Mouse (Mus musculus): Measurements from ENCODE around the gene Dclk1. TPM values are rescaled to one million over a fixed set of nuclear protein-coding genes. Genes with fewer than 3 reads are reported as not detected.

Gene Dclk1
- polyA plus RNA-seq, 1 experiment from 2014 or later, result 232 TPM

- Histone ChIP-seq H3K4me1 (peaks cover 19% of the 10 kb centered on the region), H3K27me3 (replicated peaks) (no peaks in the 10 kb centered on the region), H3K9ac (replicated peaks) (peak overlapping the region; percentile 42; the same call in 1 of the 2 replicates), H3K4me3 (replicated peaks) (peak overlapping the region; percentile 33), H3K36me3 (0 out of 2 replicates have a peak, but pooled peaks cover 5% of the 10 kb centered on the region), H3K9me3 (replicated peaks) (no peaks in the 10 kb centered on the region), H3K4me2 (peak overlapping the region; percentile 59), H3K27ac (replicated peaks) (peak overlapping the region; percentile 79)
- WGBS, result 3% methylated on average over 17 of the region's 17 CpGs
- ATAC-seq (ENCODE audit: low FRiP score), result peak; percentile 85
Measured at GRCm38 (mm10) chr3:55461685-55462655, 219.8 kb downstream of the Dclk1 start.

GRCm38 (mm10) chr3:55462904-55463668 lies 220.9 kb downstream of the Dclk1 start:
- no peak for ATAC-seq (ENCODE audit: low FRiP score)
- Histone ChIP-seq H3K27me3 (replicated peaks) (no peaks in the 10 kb centered on the region), H3K27ac (replicated peaks) (no peak overlapping the region), H3K9me3 (replicated peaks) (no peaks in the 10 kb centered on the region), H3K4me2 (peak overlapping the region; percentile 30), H3K9ac (replicated peaks) (no peak overlapping the region), H3K4me1 (peaks cover 19% of the 10 kb centered on the region), H3K36me3 (0 out of 2 replicates have a peak, but pooled peaks cover 5% of the 10 kb centered on the region), H3K4me3 (replicated peaks) (no peak overlapping the region)
- 66% methylated on average over 4 of the region's 4 CpGs for WGBS

GRCm38 (mm10) chr3:55464226-55464625 lies 222.1 kb downstream of the Dclk1 start:
- peak overlapping the region; percentile 9; the same call in 1 of the 2 replicates for H3K27ac ChIP-seq (replicated peaks)
- ATAC-seq (ENCODE audit: low FRiP score), result no peak
- no peak overlapping the region for H3K9ac ChIP-seq (replicated peaks)
- no peak overlapping the region for H3K4me3 ChIP-seq (replicated peaks)
- peaks cover 19% of the 10 kb centered on the region for H3K4me1 ChIP-seq
- no peaks in the 10 kb centered on the region for H3K36me3 ChIP-seq
- H3K4me2 ChIP-seq, result peak overlapping the region; percentile 30
- 66% methylated on average over 3 of the region's 3 CpGs for WGBS
- no peaks in the 10 kb centered on the region for H3K9me3 ChIP-seq (replicated peaks)
- no peaks in the 10 kb centered on the region for H3K27me3 ChIP-seq (replicated peaks)

- Histone ChIP-seq H3K4me2 (peak overlapping the region; percentile 17; the same call in 1 of the 2 replicates), H3K27ac (replicated peaks) (no peak overlapping the region), H3K4me3 (replicated peaks) (no peak overlapping the region), H3K36me3 (no peaks in the 10 kb centered on the region), H3K27me3 (replicated peaks) (no peaks in the 10 kb centered on the region), H3K9me3 (replicated peaks) (no peaks in the 10 kb centered on the region), H3K4me1 (peaks cover 19% of the 10 kb centered on the region), H3K9ac (replicated peaks) (no peak overlapping the region)
- WGBS, result 71% methylated on average over 8 of the region's 8 CpGs
- no peak for ATAC-seq (ENCODE audit: low FRiP score)
Measured at GRCm38 (mm10) chr3:55465785-55466184, 223.6 kb downstream of the Dclk1 start.

GRCm38 (mm10) chr3:55466348-55466747 lies 224.2 kb downstream of the Dclk1 start:
- Histone ChIP-seq H3K4me2 (peak overlapping the region; percentile 17; the same call in 1 of the 2 replicates), H3K9ac (replicated peaks) (no peak overlapping the region), H3K9me3 (replicated peaks) (no peaks in the 10 kb centered on the region), H3K27ac (replicated peaks) (no peak overlapping the region), H3K27me3 (replicated peaks) (no peaks in the 10 kb centered on the region), H3K36me3 (no peaks in the 10 kb centered on the region), H3K4me1 (peaks cover 14% of the 10 kb centered on the region), H3K4me3 (replicated peaks) (no peak overlapping the region)
- WGBS, result 59% methylated on average over 9 of the region's 9 CpGs
- ATAC-seq (ENCODE audit: low FRiP score), result no peak

GRCm38 (mm10) chr3:55472110-55472509 lies 229.9 kb downstream of the Dclk1 start, which contains the start of gene Gm21954:
Gene Gm21954 (minus strand): TSS chr3:55472210.
- Histone ChIP-seq H3K4me3 (replicated peaks) (no peak within 1 kb of the TSS), H3K27me3 (replicated peaks) (no peaks in the 10 kb centered on the region), H3K9ac (replicated peaks) (no peak within 1 kb of the TSS), H3K27ac (replicated peaks) (no peak within 1 kb of the TSS), H3K4me1 (no peaks in the 10 kb centered on the region), H3K9me3 (replicated peaks) (no peaks in the 10 kb centered on the region), H3K36me3 (no peaks in the 10 kb centered on the region), H3K4me2 (no peak within 1 kb of the TSS)
- ATAC-seq (ENCODE audit: low FRiP score), result no peak
- WGBS, result 98% methylated on average over 2 of the region's 2 CpGs

- H3K4me3 ChIP-seq (replicated peaks), result no peak overlapping the region
- H3K4me1 ChIP-seq, result no peaks in the 10 kb centered on the region
- H3K9me3 ChIP-seq (replicated peaks), result no peaks in the 10 kb centered on the region
- no peaks in the 10 kb centered on the region for H3K36me3 ChIP-seq
- H3K27me3 ChIP-seq (replicated peaks), result no peaks in the 10 kb centered on the region
- H3K9ac ChIP-seq (replicated peaks), result no peak overlapping the region
- no peak overlapping the region for H3K27ac ChIP-seq (replicated peaks)
- WGBS, result 81% methylated on average over 6 of the region's 6 CpGs
- no peak overlapping the region for H3K4me2 ChIP-seq
- ATAC-seq (ENCODE audit: low FRiP score), result no peak
Measured at GRCm38 (mm10) chr3:55473146-55473545, 231.0 kb downstream of the Dclk1 start.

GRCm38 (mm10) chr3:55476694-55477093 lies 234.5 kb downstream of the Dclk1 start:
- 0 out of 2 replicates have a peak, but pooled peaks cover 3% of the 10 kb centered on the region for H3K4me1 ChIP-seq
- no peak overlapping the region for H3K4me2 ChIP-seq
- no peak for ATAC-seq (ENCODE audit: low FRiP score)
- no peaks in the 10 kb centered on the region for H3K27me3 ChIP-seq (replicated peaks)
- H3K36me3 ChIP-seq, result peaks cover 11% of the 10 kb centered on the region; the same call in 1 of the 2 replicates
- no peak overlapping the region for H3K4me3 ChIP-seq (replicated peaks)
- H3K27ac ChIP-seq (replicated peaks), result no peak overlapping the region
- 93% methylated on average over 7 of the region's 7 CpGs for WGBS
- no peaks in the 10 kb centered on the region for H3K9me3 ChIP-seq (replicated peaks)
- H3K9ac ChIP-seq (replicated peaks), result no peak overlapping the region

GRCm38 (mm10) chr3:55479306-55479705 lies 237.1 kb downstream of the Dclk1 start:
- H3K4me1 ChIP-seq, result 0 out of 2 replicates have a peak, but pooled peaks cover 3% of the 10 kb centered on the region
- no peak overlapping the region for H3K27ac ChIP-seq (replicated peaks)
- H3K4me2 ChIP-seq, result no peak overlapping the region
- H3K4me3 ChIP-seq (replicated peaks), result no peak overlapping the region
- H3K36me3 ChIP-seq, result peaks cover 20% of the 10 kb centered on the region
- 0 out of 2 replicates have a peak, but pooled peaks have one; percentile 46 for ATAC-seq (ENCODE audit: low FRiP score)
- H3K27me3 ChIP-seq (replicated peaks), result no peaks in the 10 kb centered on the region
- no peak overlapping the region for H3K9ac ChIP-seq (replicated peaks)
- WGBS, result 69% methylated on average over 4 of the region's 4 CpGs
- H3K9me3 ChIP-seq (replicated peaks), result no peaks in the 10 kb centered on the region

GRCm38 (mm10) chr3:55481140-55481539 lies 239.0 kb downstream of the Dclk1 start:
- Histone ChIP-seq H3K36me3 (peaks cover 20% of the 10 kb centered on the region), H3K9me3 (replicated peaks) (no peaks in the 10 kb centered on the region), H3K27me3 (replicated peaks) (no peaks in the 10 kb centered on the region), H3K4me2 (no peak overlapping the region), H3K4me1 (0 out of 2 replicates have a peak, but pooled peaks cover 3% of the 10 kb centered on the region), H3K27ac (replicated peaks) (0 out of 2 replicates have a peak overlapping the region, but pooled peaks have one; percentile 1), H3K9ac (replicated peaks) (no peak overlapping the region), H3K4me3 (replicated peaks) (no peak overlapping the region)
- 58% methylated on average over 1 of the region's 1 CpGs for WGBS
- no peak for ATAC-seq (ENCODE audit: low FRiP score)

GRCm38 (mm10) chr3:55483328-55483727 lies 241.2 kb downstream of the Dclk1 start:
- Histone ChIP-seq H3K27ac (replicated peaks) (no peak overlapping the region), H3K27me3 (replicated peaks) (no peaks in the 10 kb centered on the region), H3K9ac (replicated peaks) (no peak overlapping the region), H3K4me2 (no peak overlapping the region), H3K36me3 (peaks cover 33% of the 10 kb centered on the region), H3K4me3 (replicated peaks) (no peak overlapping the region), H3K4me1 (0 out of 2 replicates have a peak, but pooled peaks cover 3% of the 10 kb centered on the region), H3K9me3 (replicated peaks) (no peaks in the 10 kb centered on the region)
- 57% methylated on average over 4 of the region's 4 CpGs for WGBS
- ATAC-seq (ENCODE audit: low FRiP score), result no peak

All from neural tube, embryonic 15.5 days (tissue).